Mouse (Mus musculus) MEL (cell line): ENCODE measurements around the gene Zfp280d.

ENCODE experiments used
- CTCF ChIP-seq, 3 experiments: IDR thresholded peaks in 2 of 3; conservative IDR thresholded peaks in 1 of 3; 2 replicates each; pipeline ENCODE4 v1.5.1; 2011 to 2012; ENCODE audit warnings: low read length in 3 of 3, low read depth in 2 of 3, mild to moderate bottlenecking in 2 of 3, improper control_type of control experiment in 1 of 3, inconsistent platforms in 1 of 3, mixed read lengths in 1 of 3, moderate library complexity in 1 of 3; ENCODE audit not compliant: control insufficient read depth in 1 of 3, insufficient read depth in 1 of 3, poor library complexity in 1 of 3, severe bottlenecking in 1 of 3
- ETS1 ChIP-seq: IDR thresholded peaks from 2 replicates; pipeline ENCODE4 v1.6.1; 2012; ENCODE audit warnings: low read depth, mild to moderate bottlenecking, inconsistent platforms, low read length, improper control_type of control experiment, moderate library complexity
- GATA1 ChIP-seq: IDR thresholded peaks from 2 replicates; pipeline ENCODE4 v1.6.1; 2011; ENCODE audit warnings: low read depth, low read length, improper control_type of control experiment
- KAT2A ChIP-seq: conservative IDR thresholded peaks from 2 replicates; pipeline ENCODE4 v1.6.1; 2012; ENCODE audit warnings: low read depth, low read length, improper control_type of control experiment, inconsistent platforms
- MEF2A ChIP-seq: IDR thresholded peaks from 2 replicates; pipeline ENCODE4 v1.6.1; 2014; ENCODE audit warnings: low read depth, mild to moderate bottlenecking, inconsistent platforms, low read length, improper control_type of control experiment; ENCODE audit not compliant: poor library complexity, insufficient replicate concordance, severe bottlenecking; ENCODE audit errors: extremely low read depth
- MXI1 ChIP-seq: IDR thresholded peaks from 2 replicates; pipeline ENCODE4 v1.6.1; 2011; ENCODE audit warnings: mild to moderate bottlenecking, low read depth, low read length, improper control_type of control experiment
- POLR2A ChIP-seq, 2 experiments: IDR thresholded peaks; 2 replicates each; pipeline ENCODE4 v1.6.1; 2011 to 2012; ENCODE audit warnings: low read length in 2 of 2, mild to moderate bottlenecking in 2 of 2, control low read depth in 1 of 2, improper control_type of control experiment in 1 of 2, low read depth in 1 of 2, moderate library complexity in 1 of 2; ENCODE audit not compliant: control insufficient read depth in 1 of 2, insufficient read depth in 1 of 2, poor library complexity in 1 of 2
- POLR2AphosphoS5 ChIP-seq: IDR thresholded peaks from 2 replicates; pipeline ENCODE4 v1.6.1; 2012; ENCODE audit warnings: low read depth, borderline replicate concordance, mild to moderate bottlenecking, inconsistent platforms, low read length, moderate library complexity, mixed read lengths
- RCOR1 ChIP-seq: IDR thresholded peaks from 2 replicates; pipeline ENCODE4 v1.6.1; 2012; ENCODE audit warnings: low read depth, mild to moderate bottlenecking, inconsistent platforms, low read length, improper control_type of control experiment
- TAL1 ChIP-seq: IDR thresholded peaks from 2 replicates; pipeline ENCODE4 v1.6.1; 2012; ENCODE audit warnings: mild to moderate bottlenecking, inconsistent platforms, low read length, moderate library complexity, mixed read lengths
- TCF12 ChIP-seq: IDR thresholded peaks from 2 replicates; pipeline ENCODE4 v1.6.1; 2014; ENCODE audit warnings: low read depth, mild to moderate bottlenecking, inconsistent platforms, low read length, improper control_type of control experiment, moderate library complexity
- USF2 ChIP-seq, 2 experiments: IDR thresholded peaks; 2 replicates each; pipeline ENCODE4 v1.6.1; 2011 to 2012; ENCODE audit warnings: improper control_type of control experiment in 2 of 2, low read length in 2 of 2, borderline replicate concordance in 1 of 2, inconsistent platforms in 1 of 2, low read depth in 1 of 2, mild to moderate bottlenecking in 1 of 2; ENCODE audit not compliant: insufficient read depth in 1 of 2
- ZNF384 ChIP-seq: IDR thresholded peaks from 2 replicates; pipeline ENCODE4 v1.6.1; 2012; ENCODE audit warnings: low read depth, mild to moderate bottlenecking, inconsistent platforms, low read length, improper control_type of control experiment

- TF ChIP-seq GATA1 (no peak), ETS1 (no peak), CTCF (IDR thresholded peaks at IDR 0.05 in 2 of 3, conservative IDR thresholded peaks at IDR 0.05 in 1 of 3; ENCODE audit: control insufficient read depth in 1 of 3, insufficient read depth in 1 of 3, low read depth in 2 of 3, low read length in 3 of 3, poor library complexity in 1 of 3, severe bottlenecking in 1 of 3) (no peak), POLR2A (IDR thresholded peaks at IDR 0.05; ENCODE audit: control insufficient read depth in 1 of 2, insufficient read depth in 1 of 2, low read depth in 1 of 2, low read length in 2 of 2, poor library complexity in 1 of 2) (no peak), TAL1 (no peak), MXI1 (no peak), USF2 (IDR thresholded peaks at IDR 0.05; ENCODE audit: borderline replicate concordance in 1 of 2, insufficient read depth in 1 of 2, low read depth in 1 of 2, low read length in 2 of 2) (no peak), TCF12 (no peak), KAT2A (no peak), ZNF384 (no peak), POLR2AphosphoS5 (no peak), MEF2A (no peak), RCOR1 (no peak)
These were observed 14.4 kb downstream of the Zfp280d start for GRCm38 (mm10) chr9:72289094-72289493.
